Mouse (Mus musculus) left cerebral cortex, adult 2 months (tissue): ENCODE measurements around the gene Ssbp3. TPM values are rescaled to one million over a fixed set of nuclear protein-coding genes. Genes with fewer than 3 reads are reported as not detected.

Source experiments
- DNase-seq, 2 experiments: peaks; one replicate each; pipeline ENCODE4 v3.0.0; 2021 to 2022; ENCODE audit warnings: low spot score in 2 of 2, mixed read lengths in 1 of 2; ENCODE audit errors: extremely low spot score in 1 of 2
- H3K27ac ChIP-seq: fragments of 200-600 bp; 2 replicates; pipeline ENCODE4 v1.8.1; 2022
- H3K4me3 ChIP-seq: fragments of 200-600 bp; 2 replicates; pipeline ENCODE4 v1.8.1; 2022
- CTCF ChIP-seq: fragments of 200-600 bp; IDR thresholded peaks from 2 replicates; pipeline ENCODE4 v1.8.1; 2022; ENCODE audit warnings: antibody characterized with exemption, mild to moderate bottlenecking, moderate library complexity
- intact Hi-C: fragments of 180-260 bp; cut with DNase I; formaldehyde crosslinking; loops from one replicate; pipeline ENCODE4 v1.15.1; 2025
- total RNA-seq, 2 experiments: library from RNA; stranded (reverse); gene quantifications; 2 replicates each; pipeline ENCODE4 v1.2.3; 2021

Ssbp3 gene
- total RNA-seq, 2 experiments from 2014 or later, result 181 to 187 TPM

DNA sequence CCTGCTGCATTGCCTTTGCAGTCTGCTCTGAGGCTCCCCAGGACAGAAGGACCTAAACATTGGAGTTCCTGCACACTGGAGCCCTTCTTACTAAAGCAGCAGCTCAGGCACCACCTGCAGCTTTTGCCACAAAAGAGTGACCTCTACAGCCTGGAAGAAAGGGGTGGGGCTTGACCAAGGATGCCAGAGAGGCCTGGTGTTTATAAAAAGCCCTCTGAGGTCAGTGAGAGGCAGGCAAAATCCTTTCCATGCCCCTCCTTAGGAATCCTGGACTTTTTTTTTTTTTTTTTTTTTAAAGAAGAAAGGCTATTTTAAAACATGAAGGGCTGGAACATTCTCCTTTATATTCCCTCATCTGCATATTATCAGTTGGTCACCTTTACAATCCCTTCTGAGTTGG is 42.7 kb downstream of the Ssbp3 start:
- peak overlapping the region; percentile 79; the same call in 1 of the 2 replicates for H3K27ac ChIP-seq
- DNase-seq, result no peak
- no peak overlapping the region for H3K4me3 ChIP-seq
- no peak for TF ChIP-seq CTCF
- intact Hi-C loops, result no loop called here

DNA sequence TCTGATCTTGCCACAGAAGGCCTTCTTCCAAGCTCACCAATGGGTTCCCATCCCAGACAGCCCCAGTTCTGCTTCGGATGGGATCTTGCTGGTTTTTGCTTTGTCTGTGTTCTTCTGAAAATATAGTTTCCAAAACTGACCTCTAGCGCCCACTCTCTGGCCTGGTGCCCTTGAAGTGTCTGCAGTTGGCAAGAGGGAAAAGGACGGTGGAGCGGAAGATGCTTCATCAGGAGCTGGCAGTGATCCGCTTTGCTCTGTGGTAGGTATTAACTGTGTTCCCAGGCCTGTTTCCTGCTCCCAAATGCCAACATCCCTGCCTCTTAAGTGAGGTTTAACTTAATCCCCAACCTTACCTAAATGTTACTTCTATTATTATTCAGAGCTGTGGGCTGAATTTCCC is 43.3 kb downstream of the Ssbp3 start:
- TF ChIP-seq CTCF, result no peak
- DNase-seq, result no peak
- Histone ChIP-seq H3K4me3 (no peak overlapping the region), H3K27ac (peak overlapping the region; percentile 79)
- intact Hi-C loops, result no loop called here

DNA sequence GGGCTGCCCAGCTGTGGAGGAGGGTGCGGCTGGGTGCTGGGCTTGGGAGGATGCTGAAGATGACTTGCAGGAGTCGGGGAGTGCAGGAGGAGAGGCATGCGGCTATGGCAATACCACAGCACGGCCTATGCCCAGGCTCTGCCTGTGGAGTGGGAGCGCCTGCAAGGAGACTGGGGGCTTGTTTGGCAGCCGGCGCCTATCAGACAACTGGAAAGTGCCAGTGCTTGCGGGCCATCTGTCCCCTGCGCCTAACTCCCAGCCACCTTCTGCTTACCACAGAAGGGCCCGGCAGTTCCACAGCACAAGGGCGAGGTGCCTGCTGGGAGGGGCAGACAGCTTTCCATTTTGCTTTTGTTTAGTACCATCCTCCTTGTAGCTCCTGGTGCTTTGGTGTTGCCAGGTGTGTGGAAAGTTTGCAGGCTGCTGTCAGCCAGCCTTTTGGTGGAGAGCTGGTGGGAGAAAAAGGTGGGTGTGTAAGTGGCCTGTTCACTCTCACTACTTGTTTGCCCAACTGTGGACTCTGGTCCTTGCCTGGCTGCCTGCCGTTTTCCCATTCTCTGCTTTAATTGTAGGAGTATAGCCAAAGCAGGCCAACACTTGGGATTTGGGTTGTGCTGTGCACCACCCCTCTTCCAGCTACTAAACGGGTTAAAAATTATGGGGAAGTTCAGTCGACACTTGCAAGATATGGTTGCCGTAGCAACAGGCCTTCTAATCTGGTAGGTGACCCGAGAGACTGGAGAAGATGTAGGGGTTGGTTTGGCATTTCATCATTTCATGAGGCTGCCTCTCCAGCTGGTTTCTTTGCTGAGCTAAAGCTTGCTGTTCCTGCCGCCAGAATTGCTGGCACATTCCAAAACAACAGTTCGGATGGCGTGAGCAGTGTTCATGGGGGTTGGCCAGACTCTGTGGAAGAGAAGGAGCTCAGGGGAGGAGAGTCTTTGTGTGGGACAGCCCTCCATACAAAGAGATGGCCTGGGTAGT is 45.5 kb downstream of the Ssbp3 start:
- intact Hi-C loops, result no loop called here
- no peak overlapping the region for H3K4me3 ChIP-seq
- DNase-seq, result peak; percentile 42 to 57
- no peak for TF ChIP-seq CTCF
- peak overlapping the region; percentile 79 for H3K27ac ChIP-seq

DNA sequence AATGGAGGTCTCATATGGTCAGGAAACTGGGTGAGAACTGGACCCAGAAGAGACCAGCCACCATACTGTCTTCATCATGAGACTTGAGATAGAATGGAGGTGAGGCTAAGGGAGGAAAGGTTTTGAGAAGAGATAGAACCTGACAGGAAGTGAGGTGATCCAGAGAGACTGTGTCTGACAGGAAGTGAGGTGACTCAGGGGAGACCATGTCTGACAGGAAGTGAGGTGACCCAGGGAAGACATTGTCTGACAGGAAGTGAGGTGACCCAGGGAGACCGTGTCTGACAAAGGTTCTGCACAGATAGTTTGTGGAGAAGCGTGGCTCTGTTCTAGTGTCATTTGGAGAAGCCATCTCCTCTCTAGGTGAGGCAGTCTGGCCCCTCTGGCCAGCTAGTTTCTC is 47.6 kb downstream of the Ssbp3 start:
- H3K27ac ChIP-seq, result no peak overlapping the region
- TF ChIP-seq CTCF, result no peak
- no peak overlapping the region for H3K4me3 ChIP-seq
- intact Hi-C loops, result no loop called here
- DNase-seq, result no peak

DNA sequence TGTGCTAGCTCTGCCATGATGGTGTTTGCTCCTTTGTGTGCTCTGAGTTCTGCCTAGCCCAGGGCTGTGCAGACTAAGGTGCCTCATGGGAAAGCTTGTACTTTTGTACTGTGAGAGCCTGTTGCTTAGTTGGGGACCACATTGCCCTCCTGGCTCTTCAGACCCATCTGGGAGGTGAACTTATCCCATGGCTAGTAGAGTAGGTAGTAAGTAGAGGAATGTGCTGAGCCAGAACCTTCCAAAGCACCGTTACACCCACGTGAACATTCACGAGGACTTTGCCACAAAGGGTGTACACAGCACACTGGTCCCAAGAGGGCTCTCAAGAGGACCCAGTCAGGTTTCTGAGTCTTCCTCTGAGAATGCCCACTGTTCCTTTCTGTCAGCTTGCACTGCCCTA is 48.1 kb downstream of the Ssbp3 start:
- H3K4me3 ChIP-seq, result no peak overlapping the region
- H3K27ac ChIP-seq, result no peak overlapping the region
- intact Hi-C loops, result no loop called here
- no peak for DNase-seq
- no peak for TF ChIP-seq CTCF

DNA sequence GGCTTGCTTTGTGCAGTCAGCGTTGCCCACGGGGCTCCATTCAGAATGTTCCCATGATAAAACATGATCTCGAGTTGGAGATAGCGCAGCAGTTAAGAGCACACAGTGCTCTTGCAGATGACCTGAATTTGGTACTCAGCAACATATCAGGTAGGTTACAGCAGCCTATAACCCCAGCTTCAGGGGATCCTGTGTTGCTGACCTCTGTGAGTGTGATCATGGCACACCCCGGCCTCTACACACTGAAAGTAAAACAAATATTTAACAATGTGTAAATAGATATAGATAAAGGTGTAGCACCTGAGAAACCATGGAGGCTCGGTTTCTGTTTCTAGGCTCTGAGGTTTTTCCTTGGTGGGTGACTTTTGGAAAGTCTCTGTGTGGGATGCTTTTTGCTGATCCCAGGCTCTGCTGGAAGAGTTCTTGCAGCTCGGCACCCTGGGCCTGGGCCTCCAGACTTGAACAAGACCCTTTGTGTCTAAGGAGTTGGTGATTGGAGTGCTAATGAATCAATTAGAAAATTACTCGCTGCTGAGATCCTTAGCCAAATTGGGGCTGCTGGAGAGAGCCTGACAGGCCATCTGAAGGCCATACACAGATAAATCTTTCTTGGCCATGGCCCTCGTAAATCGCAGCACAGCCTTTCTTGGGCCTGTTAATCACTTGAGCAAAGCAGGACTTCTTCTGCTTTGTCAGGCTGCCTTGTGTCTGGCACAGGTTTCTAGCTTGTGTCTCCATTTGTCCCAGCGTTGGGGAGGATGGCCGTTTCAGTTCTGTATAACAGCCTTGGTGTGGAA is 49.2 kb downstream of the Ssbp3 start:
- no peak overlapping the region for H3K4me3 ChIP-seq
- H3K27ac ChIP-seq, result no peak overlapping the region; the same call in 1 of the 2 replicates

DNA sequence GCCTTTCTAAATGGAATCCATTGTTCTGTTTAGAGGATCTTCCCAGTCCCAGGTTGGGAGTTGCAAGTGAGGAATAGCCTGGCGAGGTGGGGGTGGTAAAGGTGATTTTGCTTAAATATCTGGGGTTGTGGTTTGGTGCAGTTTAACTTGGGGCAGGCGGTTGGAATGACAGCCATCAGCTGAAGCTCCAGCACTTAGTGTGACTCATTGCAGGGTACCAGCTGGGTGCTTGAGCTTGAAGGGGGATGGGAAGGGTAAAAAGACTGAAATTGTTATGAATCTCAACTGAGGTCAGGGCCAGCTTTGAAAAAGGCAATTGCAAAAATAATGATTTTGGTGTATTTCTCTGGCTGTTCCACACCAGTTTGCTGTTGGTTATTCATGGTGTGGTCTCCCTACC is 50.0 kb downstream of the Ssbp3 start:
- Histone ChIP-seq H3K4me3 (no peak overlapping the region), H3K27ac (peak overlapping the region; percentile 15; the same call in 1 of the 2 replicates)
- TF ChIP-seq CTCF, result no peak
- no peak for DNase-seq
- intact Hi-C loops, result no loop called here

More for the DNA sequence above, 49.2 kb downstream of the Ssbp3 start:
- intact Hi-C loops, result no loop called here
- DNase-seq, result no peak
- no peak for TF ChIP-seq CTCF

DNA sequence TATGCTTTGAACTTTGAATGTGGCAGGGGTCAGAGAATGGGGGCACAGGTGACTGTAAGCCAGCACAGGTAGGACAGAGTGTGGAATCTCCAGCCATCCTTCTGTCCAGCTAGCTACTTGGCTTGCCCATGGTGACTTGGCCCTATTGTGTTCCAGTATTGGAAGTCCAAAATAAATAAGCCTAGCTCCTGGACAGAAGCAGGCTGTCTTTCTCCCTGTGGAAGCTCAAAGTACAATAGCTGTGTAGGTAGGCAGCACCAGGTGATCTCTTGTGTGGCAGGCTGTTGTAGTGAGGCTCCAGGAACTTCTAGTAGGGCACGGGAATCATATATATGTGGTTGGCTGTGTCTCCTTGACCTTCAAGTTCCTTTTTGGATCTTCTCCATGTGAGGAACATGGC is 50.8 kb downstream of the Ssbp3 start:
- TF ChIP-seq CTCF, result no peak
- no peak overlapping the region for H3K4me3 ChIP-seq
- intact Hi-C loops, result no loop called here
- H3K27ac ChIP-seq, result peak overlapping the region; percentile 47; the same call in 1 of the 2 replicates
- no peak for DNase-seq

DNA sequence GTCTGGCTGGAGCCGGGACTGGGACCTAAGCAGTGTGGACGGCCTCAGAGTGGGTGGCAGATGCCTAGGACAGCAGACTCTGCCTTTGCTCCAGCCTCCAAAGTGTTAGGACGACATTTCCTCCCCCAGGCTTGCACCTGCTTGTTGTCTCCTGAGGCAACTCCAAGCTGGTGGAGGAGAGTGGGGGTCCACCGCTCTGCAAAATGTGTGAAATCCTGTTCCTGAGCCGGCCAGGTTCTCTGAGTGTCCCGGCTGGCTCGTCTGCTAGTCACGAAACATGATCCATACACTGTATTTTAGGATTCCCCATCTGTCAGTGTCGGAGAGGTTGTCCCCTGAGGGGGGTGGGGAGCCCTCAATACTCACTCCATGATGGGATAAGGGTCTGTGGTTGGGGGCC is 53.9 kb downstream of the Ssbp3 start:
- Histone ChIP-seq H3K4me3 (no peak overlapping the region), H3K27ac (peak overlapping the region; percentile 20; the same call in 1 of the 2 replicates)
- no peak for TF ChIP-seq CTCF
- peak in 1 of 2 experiments; percentile 62 for DNase-seq
- intact Hi-C loops, result no loop called here

DNA sequence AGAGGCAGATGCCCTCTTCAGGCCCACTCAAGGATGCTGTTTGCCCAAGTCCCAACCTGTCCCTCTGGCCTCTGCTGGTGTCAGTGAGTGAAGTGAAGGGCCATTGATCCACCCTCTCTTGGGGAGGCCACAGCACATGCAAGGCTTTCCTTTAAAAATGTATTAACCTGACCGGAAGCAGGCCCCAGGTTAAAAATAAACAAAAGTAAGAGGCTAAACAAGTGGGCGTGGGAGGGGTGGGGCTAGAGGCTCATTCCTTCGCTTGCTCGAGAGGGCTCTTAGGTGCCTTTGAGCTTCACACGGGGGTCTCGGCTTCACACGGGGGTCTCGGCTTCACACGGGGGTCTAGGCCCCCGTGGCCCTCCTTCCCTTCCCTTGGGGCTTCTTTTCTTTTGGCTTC is 54.5 kb downstream of the Ssbp3 start:
- intact Hi-C loops, result loop anchor here (5.0 kb wide), 1 partner anchor 128 kb away; no protein-coding TSS in a partner anchor
- Histone ChIP-seq H3K27ac (peak overlapping the region; percentile 20), H3K4me3 (no peak overlapping the region)
- DNase-seq, result no peak
- TF ChIP-seq CTCF, result no peak

DNA sequence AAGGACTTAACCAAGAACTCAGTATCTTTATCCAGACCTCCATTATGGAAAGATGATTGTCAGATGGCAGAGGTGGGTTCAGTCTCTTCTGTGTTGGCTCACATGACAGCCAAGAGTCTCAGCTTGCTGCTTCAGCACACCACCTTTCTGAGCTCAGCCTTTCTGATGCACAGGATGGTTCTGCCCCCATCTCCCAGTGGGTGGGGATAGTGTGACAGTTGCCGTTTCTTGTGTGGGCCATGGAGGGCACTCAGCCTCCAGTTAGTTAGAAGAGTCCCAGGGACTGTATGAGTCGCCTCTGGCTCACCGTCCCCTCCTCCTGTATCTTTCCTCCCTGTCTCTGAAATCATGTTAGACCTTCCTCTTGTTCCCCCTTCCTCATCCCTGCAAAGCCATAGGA is 55.9 kb downstream of the Ssbp3 start:
- Histone ChIP-seq H3K27ac (peak overlapping the region; percentile 5; the same call in 1 of the 2 replicates), H3K4me3 (no peak overlapping the region)
- intact Hi-C loops, result loop anchor here (5.0 kb wide), 1 partner anchor 129 kb away; no protein-coding TSS in a partner anchor
- TF ChIP-seq CTCF, result no peak
- DNase-seq, result peak in 1 of 2 experiments; percentile 45

DNA sequence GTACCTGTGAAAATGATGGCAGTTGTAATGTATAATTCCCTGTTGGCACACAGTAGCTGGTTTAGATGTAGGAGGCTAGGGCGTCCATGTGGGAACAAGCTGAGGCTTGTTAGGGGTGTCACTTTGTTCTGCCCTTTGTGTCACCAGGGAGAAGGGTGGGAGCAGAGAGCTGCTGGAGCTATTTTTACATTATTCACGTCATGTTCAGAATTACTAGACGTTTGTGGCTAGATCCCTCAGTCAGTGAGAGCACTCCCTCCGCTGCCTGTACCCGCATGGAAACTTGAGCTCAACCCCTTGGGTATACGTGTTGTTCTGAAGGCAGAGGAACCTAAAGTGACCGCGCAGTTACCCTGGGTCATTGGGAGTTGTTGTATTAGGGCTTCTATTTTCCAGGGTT is 58.4 kb downstream of the Ssbp3 start:
- Histone ChIP-seq H3K4me3 (no peak overlapping the region), H3K27ac (no peak overlapping the region)
- no peak for TF ChIP-seq CTCF
- no peak for DNase-seq
- intact Hi-C loops, result loop anchor here (5.0 kb wide), 1 partner anchor 132 kb away; no protein-coding TSS in a partner anchor
